ENCODE assay signal across 9 mouse cellular contexts in genomic region chr7:80189147-80189933, GRCm38 (mm10). TPM values are rescaled to one million over a fixed set of nuclear protein-coding genes. Genes with fewer than 3 reads are reported as not detected.
DNase-seq lines count a peak whose midpoint lies in the region; ATAC-seq lines count a peak whose summit lies in the region.
"Had no signal": no experiment of that assay in that cellular context is flagged by ENCODE, and none has a peak within 500 bp of the region (broad histone marks: within the 10 kb centered on the region; RNA-seq: fewer than 3 reads in every experiment).

No protein-coding gene starts in this region.

- no peak overlapping the region for H3K4me3 ChIP-seq in kidney, embryonic 16.5 days (ENCODE audit: low read length)
- 0 out of 2 replicates have a peak overlapping the region, but pooled peaks have one; percentile 5 for H3K4me3 ChIP-seq in hindbrain, embryonic 13.5 days
- H3K4me3 ChIP-seq in neural tube, embryonic 14.5 days (ENCODE audit: low read depth, low read length), result no peak overlapping the region

- ATAC-seq in kidney, embryonic 16.5 days (ENCODE audit: low FRiP score, low TSS enrichment), result no peak
- no peak for ATAC-seq in hindbrain, embryonic 13.5 days (ENCODE audit: low FRiP score)
- no peak for ATAC-seq in neural tube, embryonic 14.5 days (ENCODE audit: low read depth)

- peak overlapping the region; percentile 33; the same call in 1 of the 2 replicates for H3K9ac ChIP-seq in kidney, embryonic 16.5 days (replicated peaks; ENCODE audit: low read length)
- 0 out of 2 replicates have a peak overlapping the region, but pooled peaks have one; percentile 36 for H3K9ac ChIP-seq in hindbrain, embryonic 13.5 days
- H3K9ac ChIP-seq in neural tube, embryonic 14.5 days (replicated peaks; ENCODE audit: low read depth, low read length), result no peak overlapping the region
- H3K9ac ChIP-seq: liver, embryonic 14.5 days had no signal

- peaks cover 67% of the 10 kb centered on the region for H3K4me1 ChIP-seq in kidney, embryonic 16.5 days (ENCODE audit: insufficient read depth, low read length)
- peaks cover 87% of the 10 kb centered on the region for H3K4me1 ChIP-seq in hindbrain, embryonic 13.5 days (replicated peaks)
- peaks cover 42% of the 10 kb centered on the region for H3K4me1 ChIP-seq in neural tube, embryonic 14.5 days (ENCODE audit: control insufficient read depth, insufficient read depth, low read length)

- no peaks in the 10 kb centered on the region for H3K9me3 ChIP-seq in kidney, embryonic 16.5 days (ENCODE audit: low read length)
- no peaks in the 10 kb centered on the region for H3K9me3 ChIP-seq in hindbrain, embryonic 13.5 days
- H3K9me3 ChIP-seq in neural tube, embryonic 14.5 days (ENCODE audit: control insufficient read depth, low read length), result no peaks in the 10 kb centered on the region

- no peak for DNase-seq in kidney, adult 8-10 months
- peak; percentile 73 for DNase-seq in ZHBTc4 (ENCODE audit: low read depth, low spot score)
- no peak for DNase-seq in cerebellum, adult 11-12 months
- no peak for DNase-seq in lung, postnatal 25 days (ENCODE audit: low spot score)
- no peak for DNase-seq in right cerebral cortex, adult 2 months (ENCODE audit: low spot score in 2 of 2)

- H3K4me2 ChIP-seq in kidney, embryonic 16.5 days (replicated peaks; ENCODE audit: low read depth, low read length), result no peak overlapping the region
- no peak overlapping the region; the same call in 1 of the 2 replicates for H3K4me2 ChIP-seq in hindbrain, embryonic 13.5 days
- H3K4me2 ChIP-seq in neural tube, embryonic 14.5 days (ENCODE audit: low read depth, low read length), result peak overlapping the region; percentile 11; the same call in 1 of the 2 replicates

- H3K27me3 ChIP-seq in kidney, embryonic 16.5 days (ENCODE audit: insufficient read depth, low read length), result no peaks in the 10 kb centered on the region
- H3K27me3 ChIP-seq in hindbrain, embryonic 13.5 days, result 0 out of 2 replicates have a peak, but pooled peaks cover 3% of the 10 kb centered on the region
- no peaks in the 10 kb centered on the region for H3K27me3 ChIP-seq in neural tube, embryonic 14.5 days (ENCODE audit: control insufficient read depth, insufficient read depth, low read length)

- 30% methylated on average over 11 of the region's 11 CpGs for WGBS in kidney, embryonic 16.5 days
- 40% methylated on average over 11 of the region's 11 CpGs for WGBS in hindbrain, embryonic 13.5 days
- 29% methylated on average over 11 of the region's 11 CpGs for WGBS in neural tube, embryonic 14.5 days

- H3K27ac ChIP-seq in kidney, embryonic 16.5 days (ENCODE audit: low read length), result peak overlapping the region; percentile 31
- peak overlapping the region; percentile 81 for H3K27ac ChIP-seq in hindbrain, embryonic 13.5 days
- H3K27ac ChIP-seq in neural tube, embryonic 14.5 days (ENCODE audit: low read depth, low read length), result peak overlapping the region; percentile 62
- H3K27ac ChIP-seq: liver, embryonic 14.5 days had no signal

- H3K36me3 ChIP-seq in kidney, embryonic 16.5 days (ENCODE audit: insufficient read depth, low read length), result no peaks in the 10 kb centered on the region
- no peaks in the 10 kb centered on the region for H3K36me3 ChIP-seq in hindbrain, embryonic 13.5 days
- no peaks in the 10 kb centered on the region for H3K36me3 ChIP-seq in neural tube, embryonic 14.5 days (ENCODE audit: control insufficient read depth, insufficient read depth, low read length)

RNA-seq across cellular contexts. Expression of gene Sema4b, which starts 2.7 kb away (rescaled TPM):
- 17.7 and 23.7 TPM in 2 replicates for polyA plus RNA-seq in kidney, embryonic 16.5 days (2015; fragmentation: Nextera tagmentation; extraction: Ambion mirVana)
- 23.9 and 26.5 TPM in 2 replicates for polyA plus RNA-seq in hindbrain, embryonic 13.5 days (2015; fragmentation: Nextera tagmentation; extraction: Ambion mirVana)
- polyA plus RNA-seq in neural tube, embryonic 14.5 days (2014; fragmentation: Nextera tagmentation; extraction: Ambion mirVana), result 18.7 and 25.7 TPM in 2 replicates

RNA-seq across cellular contexts. Expression of gene Cib1, which starts 43.3 kb away (rescaled TPM):
- polyA plus RNA-seq in kidney, embryonic 16.5 days (2015; fragmentation: Nextera tagmentation; extraction: Ambion mirVana), result 131 and 144 TPM in 2 replicates
- polyA plus RNA-seq in hindbrain, embryonic 13.5 days (2015; fragmentation: Nextera tagmentation; extraction: Ambion mirVana), result 35.0 and 38.1 TPM in 2 replicates
- polyA plus RNA-seq in neural tube, embryonic 14.5 days (2014; fragmentation: Nextera tagmentation; extraction: Ambion mirVana), result 26.4 and 38.0 TPM in 2 replicates

RNA-seq across cellular contexts. Expression of gene Gdpgp1, which starts 43.3 kb away (rescaled TPM):
- polyA plus RNA-seq in kidney, embryonic 16.5 days (2015; fragmentation: Nextera tagmentation; extraction: Ambion mirVana), result 3.5 and 4.0 TPM in 2 replicates
- 4.1 and 5.3 TPM in 2 replicates for polyA plus RNA-seq in hindbrain, embryonic 13.5 days (2015; fragmentation: Nextera tagmentation; extraction: Ambion mirVana)
- polyA plus RNA-seq in neural tube, embryonic 14.5 days (2014; fragmentation: Nextera tagmentation; extraction: Ambion mirVana), result 4.5 and 5.3 TPM in 2 replicates

RNA-seq across cellular contexts. Expression of gene Ttll13, which starts 56.8 kb away (rescaled TPM):
- 0.87 and 1.4 TPM in 2 replicates for polyA plus RNA-seq in kidney, embryonic 16.5 days (2015; fragmentation: Nextera tagmentation; extraction: Ambion mirVana)
- polyA plus RNA-seq in hindbrain, embryonic 13.5 days (2015; fragmentation: Nextera tagmentation; extraction: Ambion mirVana), result 1.7 and 2.1 TPM in 2 replicates
- polyA plus RNA-seq in neural tube, embryonic 14.5 days (2014; fragmentation: Nextera tagmentation; extraction: Ambion mirVana), result 3.1 and 4.2 TPM in 2 replicates

Comparison
In these comparisons a context has a peak if more than half of its experiments do, and no peak if none do; other contexts are left out.
1. H3K27ac ChIP-seq: peak in every context shown above with its lines; median percentile 81 in hindbrain, embryonic 13.5 days; 62 in neural tube, embryonic 14.5 days; 31 in kidney, embryonic 16.5 days.